Mouse (Mus musculus): ENCODE measurements around the gene Tns3.

Gene Tns3

GRCm38 (mm10) chr11:8513359-8514253, 150.7 kb downstream of the Tns3 start:
- peak; percentile 86 to 92 for DNase-seq

GRCm38 (mm10) chr11:8510294-8510693, 154.0 kb downstream of the Tns3 start:
- DNase-seq, result no peak

GRCm38 (mm10) chr11:8509614-8510013, 154.7 kb downstream of the Tns3 start:
- DNase-seq, result no peak

- DNase-seq, result no peak
These were observed 160.6 kb downstream of the Tns3 start for GRCm38 (mm10) chr11:8503735-8504134.

- DNase-seq, result no peak
These were observed 163.5 kb downstream of the Tns3 start for GRCm38 (mm10) chr11:8500855-8501254.

GRCm38 (mm10) chr11:8497136-8497535, 167.2 kb downstream of the Tns3 start:
- no peak for DNase-seq

- peak; percentile 71 to 79 for DNase-seq
These were observed 167.6 kb downstream of the Tns3 start for GRCm38 (mm10) chr11:8496686-8497085.

GRCm38 (mm10) chr11:8495801-8496200, 168.5 kb downstream of the Tns3 start:
- peak; percentile 91 to 92 for DNase-seq

- DNase-seq, result no peak
These were observed 169.3 kb downstream of the Tns3 start for GRCm38 (mm10) chr11:8495036-8495435.

- DNase-seq, result peak; percentile 56 to 62
These were observed 170.3 kb downstream of the Tns3 start for GRCm38 (mm10) chr11:8493931-8494490.

GRCm38 (mm10) chr11:8492332-8492731, 172.0 kb downstream of the Tns3 start:
- DNase-seq, result peak; percentile 79 to 88

- DNase-seq, result peak in 1 of 2 experiments; percentile 22
These were observed 176.1 kb downstream of the Tns3 start for GRCm38 (mm10) chr11:8488248-8488647.

- no peak for DNase-seq
These were observed 177.8 kb downstream of the Tns3 start for GRCm38 (mm10) chr11:8486552-8486951.

- DNase-seq, result no peak
These were observed 179.8 kb downstream of the Tns3 start for GRCm38 (mm10) chr11:8484538-8484937.

GRCm38 (mm10) chr11:8482721-8483120, 181.6 kb downstream of the Tns3 start:
- peak in 1 of 2 experiments; percentile 52 for DNase-seq

- no peak for DNase-seq
These were observed 182.4 kb downstream of the Tns3 start for GRCm38 (mm10) chr11:8481962-8482361.

GRCm38 (mm10) chr11:8481529-8481928, 182.8 kb downstream of the Tns3 start:
- DNase-seq, result no peak

- no peak for DNase-seq
These were observed 184.5 kb downstream of the Tns3 start for GRCm38 (mm10) chr11:8479858-8480257.

GRCm38 (mm10) chr11:8479313-8479712, 185.0 kb downstream of the Tns3 start:
- no peak for DNase-seq

- no peak for DNase-seq
These were observed 190.7 kb downstream of the Tns3 start for GRCm38 (mm10) chr11:8473616-8474015.

- no peak for DNase-seq
These were observed 191.9 kb downstream of the Tns3 start for GRCm38 (mm10) chr11:8472439-8472838.

- DNase-seq, result no peak
These were observed 192.8 kb downstream of the Tns3 start for GRCm38 (mm10) chr11:8471535-8471934.

- DNase-seq, result no peak
These were observed 194.8 kb downstream of the Tns3 start for GRCm38 (mm10) chr11:8469537-8469936.
